Mouse (Mus musculus) megakaryocyte-erythroid progenitor cell, adult 5-6 weeks (primary cell): Measurements from ENCODE around the gene Sdc3. TPM values are rescaled to one million over a fixed set of nuclear protein-coding genes. Genes with fewer than 3 reads are reported as not detected.

Source experiments
- ATAC-seq: replicated peaks from 2 replicates; pipeline ENCODE4 v1.8.0; 2016; ENCODE audit warnings: mild to moderate bottlenecking, inconsistent platforms; ENCODE audit not compliant: severe bottlenecking, poor library complexity, low FRiP score, low TSS enrichment
- total RNA-seq, 2 experiments: library from RNA; stranded (forward) in 1 of 2; stranded (reverse) in 1 of 2; fragments of 200-1000, 215-1000 nt in 1 of 2; fragments of >200 nt in 1 of 2; fragmentation: Nextera tagmentation in 1 of 2; gene quantifications; 2 replicates each; pipeline ENCODE4 v1.2.3; 2014 to 2017

The Sdc3 gene
- total RNA-seq, 2 experiments from 2014 or later: 0.42 TPM; not detected in 1

GRCm38 (mm10) chr4:130865460-130865859 lies 73.1 kb downstream of the Sdc3 start:
- no peak for ATAC-seq

GRCm38 (mm10) chr4:130865901-130866371 lies 73.6 kb downstream of the Sdc3 start:
- no peak for ATAC-seq

DNA sequence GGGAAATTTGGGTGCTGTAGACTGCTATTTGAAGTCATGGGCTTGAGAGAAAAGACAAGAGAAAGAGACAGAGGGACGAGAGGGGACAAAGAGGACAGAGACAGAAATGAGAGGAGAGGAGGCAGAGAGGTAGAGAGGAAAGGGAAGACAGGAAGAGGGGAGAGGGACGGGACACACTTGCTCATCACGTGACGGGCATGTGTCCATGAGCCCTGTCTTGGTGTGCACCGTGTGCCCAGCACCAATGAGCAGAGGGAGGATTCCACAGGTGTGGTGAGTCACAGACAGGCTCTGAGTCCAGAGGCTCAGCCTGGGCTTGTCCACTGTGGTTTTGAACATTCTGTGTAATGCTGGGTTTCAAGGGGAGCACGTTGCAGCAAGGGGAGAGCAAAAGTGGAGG lies 75.6 kb downstream of the Sdc3 start:
- ATAC-seq: no peak

- no peak for ATAC-seq
These were observed 76.5 kb downstream of the Sdc3 start for GRCm38 (mm10) chr4:130868803-130869202.

DNA sequence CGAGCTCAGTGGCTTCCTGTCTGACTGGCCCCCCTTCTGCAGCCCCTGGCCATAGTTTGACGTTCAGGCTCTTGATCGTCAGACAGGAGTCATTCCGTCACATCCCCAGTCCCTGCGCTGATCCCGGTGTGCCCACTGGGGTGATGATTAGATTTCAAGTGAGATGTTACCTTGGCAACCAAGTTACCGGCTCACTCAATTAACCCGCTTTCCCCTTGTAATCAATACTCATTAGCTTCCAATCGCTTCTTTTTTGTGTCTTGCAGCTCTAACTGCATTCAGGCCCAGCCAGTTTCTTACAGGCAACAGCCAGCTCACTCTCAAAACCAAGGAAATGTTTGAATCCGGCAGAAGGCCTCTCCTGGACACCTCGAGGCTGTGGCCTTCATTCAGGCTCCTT lies 80.1 kb downstream of the Sdc3 start:
- ATAC-seq: no peak

DNA sequence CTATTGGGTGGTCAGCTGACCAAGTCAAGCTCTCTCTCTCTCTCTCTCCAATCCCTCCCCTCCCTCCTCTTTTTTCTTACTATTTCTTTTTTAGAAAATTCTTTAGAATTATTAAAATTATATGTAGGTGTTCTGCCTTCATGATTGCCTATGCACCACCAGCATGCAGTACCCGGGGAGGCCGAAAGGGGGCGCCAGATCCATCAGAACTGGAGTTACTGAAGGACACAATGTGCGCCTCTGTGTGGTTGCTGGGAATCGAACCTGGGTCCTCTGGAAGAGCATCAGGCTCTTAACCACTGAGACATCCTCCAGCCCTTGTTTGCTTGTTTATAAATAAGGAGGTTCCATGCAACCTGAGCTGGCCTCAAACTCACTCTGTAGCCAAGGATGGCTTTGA lies 81.1 kb downstream of the Sdc3 start:
- no peak for ATAC-seq

DNA sequence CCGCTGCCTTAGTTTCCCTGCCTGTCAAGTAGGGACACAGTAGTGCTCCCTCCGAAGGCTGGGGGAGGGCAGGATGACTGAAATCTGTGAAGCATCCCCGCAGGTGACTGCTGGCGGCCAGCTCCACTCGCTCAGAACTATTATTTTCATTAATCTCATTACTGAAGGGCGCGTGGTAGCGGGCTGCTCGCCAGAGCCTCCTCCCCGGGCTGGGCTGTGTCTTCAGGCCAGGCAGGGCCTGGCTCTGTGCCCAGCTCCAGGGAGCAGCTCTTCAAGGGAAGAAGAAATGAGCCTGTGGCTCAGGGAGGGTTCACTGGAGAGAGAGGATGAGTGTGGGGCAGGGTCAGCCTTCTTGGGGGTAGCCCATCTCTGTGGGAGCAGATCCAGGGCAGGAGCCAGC lies 82.3 kb downstream of the Sdc3 start:
- ATAC-seq: peak; percentile 46; the same call in 1 of the 2 replicates

Other genes starting within 250 kb of the Sdc3 start
- 0.44 TPM in 1 of 2 replicates, not detected in the other for gene Nkain1, start 218.4 kb upstream of the Sdc3 start, total RNA-seq (2014; fragmentation: Nextera tagmentation)
- not detected in 2 replicates for gene Nkain1, start 218.4 kb upstream of the Sdc3 start, total RNA-seq (2017)
- 60.3 and 62.4 TPM in 2 replicates for gene Pum1, start 129.2 kb upstream of the Sdc3 start, total RNA-seq (2014; fragmentation: Nextera tagmentation)
- 35.9 and 41.2 TPM in 2 replicates for gene Pum1, start 129.2 kb upstream of the Sdc3 start, total RNA-seq (2017)
- 111 and 132 TPM in 2 replicates for gene Laptm5, start 120.6 kb downstream of the Sdc3 start, total RNA-seq (2014; fragmentation: Nextera tagmentation)
- 33.5 and 41.8 TPM in 2 replicates for gene Laptm5, start 120.6 kb downstream of the Sdc3 start, total RNA-seq (2017)
- not detected in 2 replicates for gene Matn1, start 151.8 kb downstream of the Sdc3 start, total RNA-seq (2014; fragmentation: Nextera tagmentation)
- gene Matn1, start 151.8 kb downstream of the Sdc3 start, total RNA-seq (2017): not detected in 2 replicates